Mouse (Mus musculus): ENCODE results near the gene Grb2.

Gene Grb2

GRCm38 (mm10) chr11:115708209-115708876 lies at the start of gene Grb2:
Grb2 (minus strand) TSS chr11:115708597.
- peak; percentile 93 to 94 for DNase-seq (ENCODE audit: low spot score in 2 of 2)

- no peak for DNase-seq (ENCODE audit: low spot score in 2 of 2)
Observed at GRCm38 (mm10) chr11:115753485-115753884, 45.1 kb upstream of the Grb2 start.

GRCm38 (mm10) chr11:115752653-115753052 lies 44.3 kb upstream of the Grb2 start:
- no peak for DNase-seq (ENCODE audit: low spot score in 2 of 2)

GRCm38 (mm10) chr11:115751725-115752124 lies 43.3 kb upstream of the Grb2 start:
- DNase-seq (ENCODE audit: low spot score in 2 of 2), result no peak

- DNase-seq (ENCODE audit: low spot score in 2 of 2), result no peak
Observed at GRCm38 (mm10) chr11:115749834-115750233, 41.4 kb upstream of the Grb2 start.

- no peak for DNase-seq (ENCODE audit: low spot score in 2 of 2)
Observed at GRCm38 (mm10) chr11:115747351-115747750, 39.0 kb upstream of the Grb2 start.

GRCm38 (mm10) chr11:115746762-115747161 lies 38.4 kb upstream of the Grb2 start:
- DNase-seq (ENCODE audit: low spot score in 2 of 2), result no peak

GRCm38 (mm10) chr11:115746109-115746508 lies 37.7 kb upstream of the Grb2 start:
- DNase-seq (ENCODE audit: low spot score in 2 of 2), result no peak

- no peak for DNase-seq (ENCODE audit: low spot score in 2 of 2)
Observed at GRCm38 (mm10) chr11:115744385-115744784, 36.0 kb upstream of the Grb2 start.

- no peak for DNase-seq (ENCODE audit: low spot score in 2 of 2)
Observed at GRCm38 (mm10) chr11:115742926-115743325, 34.5 kb upstream of the Grb2 start.

GRCm38 (mm10) chr11:115741070-115741469 lies 32.7 kb upstream of the Grb2 start:
- no peak for DNase-seq (ENCODE audit: low spot score in 2 of 2)

- no peak for DNase-seq (ENCODE audit: low spot score in 2 of 2)
Observed at GRCm38 (mm10) chr11:115738275-115738885, 30.0 kb upstream of the Grb2 start.

GRCm38 (mm10) chr11:115737608-115738208 lies 29.3 kb upstream of the Grb2 start:
- DNase-seq (ENCODE audit: low spot score in 2 of 2), result no peak

- DNase-seq (ENCODE audit: low spot score in 2 of 2), result no peak
Observed at GRCm38 (mm10) chr11:115734041-115734686, 25.8 kb upstream of the Grb2 start.

- DNase-seq (ENCODE audit: low spot score in 2 of 2), result no peak
Observed at GRCm38 (mm10) chr11:115723231-115723630, 14.8 kb upstream of the Grb2 start.

GRCm38 (mm10) chr11:115722638-115723037 lies 14.2 kb upstream of the Grb2 start:
- peak; percentile 58 to 82 for DNase-seq (ENCODE audit: low spot score in 2 of 2)

GRCm38 (mm10) chr11:115717660-115718390 lies 9.4 kb upstream of the Grb2 start:
- no peak for DNase-seq (ENCODE audit: low spot score in 2 of 2)

GRCm38 (mm10) chr11:115716410-115717338 lies 8.3 kb upstream of the Grb2 start:
- DNase-seq (ENCODE audit: low spot score in 2 of 2), result no peak

- peak in 1 of 2 experiments; percentile 55 for DNase-seq (ENCODE audit: low spot score in 2 of 2)
Observed at GRCm38 (mm10) chr11:115714491-115714890, 6.1 kb upstream of the Grb2 start.

- no peak for DNase-seq (ENCODE audit: low spot score in 2 of 2)
Observed at GRCm38 (mm10) chr11:115713447-115713846, 5.0 kb upstream of the Grb2 start.

All from frontal cortex, postnatal 14 days (tissue).